Mouse (Mus musculus) skeletal muscle tissue, postnatal 0 days (tissue): ENCODE data around the gene Ephx4. TPM values are rescaled to one million over a fixed set of nuclear protein-coding genes. Genes with fewer than 3 reads are reported as not detected.

Experiments used
- polyA plus RNA-seq: library from polyadenylated mRNA; unstranded; fragments of >200 nt; fragmentation: Nextera tagmentation; extraction: Ambion mirVana; gene quantifications from 2 replicates; pipeline ENCODE4 v1.2.1, GENCODE M21; 2015

Gene Ephx4
- 3.0 and 4.5 TPM in 2 replicates for polyA plus RNA-seq

GRCm38 (mm10) chr5:107402436-107402835, at the start of gene Ephx4:
TSS of gene Ephx4 (plus strand) at chr5:107402736.

GRCm38 (mm10) chr5:107431249-107431648, 28.7 kb downstream of the Ephx4 start, which contains the start of gene Lpcat2b:
TSS of gene Lpcat2b (plus strand) at chr5:107431549.

GRCm38 (mm10) chr5:107437464-107438281, 35.1 kb downstream of the Ephx4 start, which contains the start of gene Btbd8:
TSS of gene Btbd8 (plus strand) at chr5:107437997.

Other genes with a start within 250 kb of the Ephx4 start
- 19.2 and 20.0 TPM in 2 replicates for gene Tgfbr3, start 113.1 kb upstream of the Ephx4 start, polyA plus RNA-seq
- 2.2 and 2.5 TPM in 2 replicates for gene Brdt, start 71.6 kb upstream of the Ephx4 start, polyA plus RNA-seq
- not detected in 2 replicates for gene Lpcat2b, start 28.8 kb downstream of the Ephx4 start, polyA plus RNA-seq
- gene Btbd8, start 35.3 kb downstream of the Ephx4 start, polyA plus RNA-seq = 4.3 and 5.5 TPM in 2 replicates
- gene Gm42669, start 104.9 kb downstream of the Ephx4 start, polyA plus RNA-seq = 0.14 and 0.35 TPM in 2 replicates
- gene 1700028K03Rik, start 132.0 kb downstream of the Ephx4 start, polyA plus RNA-seq = 0.04 TPM in 1 of 2 replicates, not detected in the other
- gene Rpap2, start 194.6 kb downstream of the Ephx4 start, polyA plus RNA-seq = 12.9 and 13.4 TPM in 2 replicates
- gene Glmn, start 195.2 kb downstream of the Ephx4 start, polyA plus RNA-seq = 18.2 and 20.7 TPM in 2 replicates